8 mouse cellular contexts compared by ENCODE assay signal in genomic region chr8:47989655-47990385, GRCm38 (mm10). TPM values are rescaled to one million over a fixed set of nuclear protein-coding genes. Genes with fewer than 3 reads are reported as not detected.
DNase-seq lines count a peak whose midpoint lies in the region; ATAC-seq and TF ChIP-seq lines count a peak whose summit lies in the region.

No protein-coding gene starts in this region.

- peaks cover 25% of the 10 kb centered on the region for H3K79me2 ChIP-seq in liver, adult 2 months (ENCODE audit: control insufficient read depth, insufficient read depth, low read length)

- H3K9me3 ChIP-seq in hindbrain, embryonic 16.5 days (ENCODE audit: control insufficient read depth, low read length) = no peaks in the 10 kb centered on the region
- H3K9me3 ChIP-seq in midbrain, embryonic 15.5 days = no peaks in the 10 kb centered on the region

- TF ChIP-seq POLR2A in embryonic fibroblast, embryonic 13.5 days (IDR thresholded peaks at IDR 0.05; ENCODE audit: low read depth, low read length) = no peak
- no peak for TF ChIP-seq POLR2A in liver, adult 2 months (IDR thresholded peaks at IDR 0.05; ENCODE audit: extremely low read depth, insufficient read depth, low read length)

- intact Hi-C loops in gastrocnemius, postnatal 14 days (cut with DNase I; ENCODE audit: low total_unique reads) = no loop called here

- H3K27ac ChIP-seq in embryonic fibroblast, embryonic 13.5 days (ENCODE audit: insufficient read depth, low read length) = peak overlapping the region; percentile 84
- peak overlapping the region; percentile 85 for H3K27ac ChIP-seq in hindbrain, embryonic 16.5 days (ENCODE audit: low read depth, low read length)
- peak overlapping the region; percentile 51 for H3K27ac ChIP-seq in liver, adult 2 months (replicated peaks; ENCODE audit: insufficient read depth, low read depth, low read length)
- peak overlapping the region; percentile 81 for H3K27ac ChIP-seq in midbrain, embryonic 15.5 days

- under 1% methylated on average over 44 of the region's 66 CpGs for WGBS in hindbrain, embryonic 16.5 days
- WGBS in liver, adult 2 months = under 1% methylated on average over 64 of the region's 66 CpGs
- WGBS in midbrain, embryonic 15.5 days = under 1% methylated on average over 63 of the region's 66 CpGs

- TF ChIP-seq CTCF in embryonic fibroblast, embryonic 13.5 days (IDR thresholded peaks at IDR 0.05; ENCODE audit: borderline replicate concordance, insufficient read depth, low read length) = no peak
- TF ChIP-seq CTCF in liver, adult 2 months (IDR thresholded peaks at IDR 0.05; ENCODE audit: low read depth, low read length) = no peak

- H3K4me2 ChIP-seq in hindbrain, embryonic 16.5 days (ENCODE audit: low read length) = peak overlapping the region; percentile 97
- peak overlapping the region; percentile 96 for H3K4me2 ChIP-seq in midbrain, embryonic 15.5 days

- peak; percentile 32 for ATAC-seq in hindbrain, embryonic 16.5 days
- ATAC-seq in midbrain, embryonic 15.5 days (replicated peaks) = peak; percentile 49

- H3K4me3 ChIP-seq in embryonic fibroblast, embryonic 13.5 days (ENCODE audit: insufficient read depth, low read length) = peak overlapping the region; percentile 76
- peak overlapping the region; percentile 96 for H3K4me3 ChIP-seq in hindbrain, embryonic 16.5 days (ENCODE audit: low read length)
- H3K4me3 ChIP-seq in liver, adult 2 months (ENCODE audit: insufficient read depth, low read depth, low read length) = peak overlapping the region; percentile 94
- peak overlapping the region; percentile 68 for H3K4me3 ChIP-seq in midbrain, embryonic 15.5 days

- H3K9ac ChIP-seq in hindbrain, embryonic 16.5 days (ENCODE audit: low read depth, low read length) = peak overlapping the region; percentile 96
- H3K9ac ChIP-seq in liver, adult 2 months (ENCODE audit: low read depth, low read length) = peak overlapping the region; percentile 97
- H3K9ac ChIP-seq in midbrain, embryonic 15.5 days = peak overlapping the region; percentile 67

- no peaks in the 10 kb centered on the region for H3K36me3 ChIP-seq in hindbrain, embryonic 16.5 days (ENCODE audit: control insufficient read depth, insufficient read depth, low read length)
- H3K36me3 ChIP-seq in liver, adult 2 months (ENCODE audit: control insufficient read depth, insufficient read depth, low read length) = no peaks in the 10 kb centered on the region
- no peaks in the 10 kb centered on the region for H3K36me3 ChIP-seq in midbrain, embryonic 15.5 days (replicated peaks)

- H3K27me3 ChIP-seq in hindbrain, embryonic 16.5 days (replicated peaks; ENCODE audit: control insufficient read depth, insufficient read depth, low read length) = no peaks in the 10 kb centered on the region
- no peaks in the 10 kb centered on the region for H3K27me3 ChIP-seq in liver, adult 2 months (ENCODE audit: control insufficient read depth, insufficient read depth, low read length)
- H3K27me3 ChIP-seq in midbrain, embryonic 15.5 days (replicated peaks) = no peaks in the 10 kb centered on the region

- peaks cover 12% of the 10 kb centered on the region for H3K4me1 ChIP-seq in embryonic fibroblast, embryonic 13.5 days (ENCODE audit: control insufficient read depth, insufficient read depth, low read length)
- H3K4me1 ChIP-seq in hindbrain, embryonic 16.5 days (ENCODE audit: control insufficient read depth, insufficient read depth, low read depth, low read length) = peaks cover 21% of the 10 kb centered on the region
- H3K4me1 ChIP-seq in liver, adult 2 months (ENCODE audit: control insufficient read depth, insufficient read depth, low read length) = peaks cover 6% of the 10 kb centered on the region; the same call in 1 of the 2 replicates
- H3K4me1 ChIP-seq in midbrain, embryonic 15.5 days = peaks cover 34% of the 10 kb centered on the region

- DNase-seq in gastrocnemius, postnatal 25 days = peak; percentile 49
- no peak for DNase-seq in gastrocnemius, postnatal 14 days
- DNase-seq in MN1 (ENCODE audit: low spot score) = peak; percentile 51
- DNase-seq in liver, adult 2 months (ENCODE audit: extremely low read depth, low read depth, low spot score) = peak; percentile 17
- no peak for DNase-seq in right cerebral cortex, adult 18-20 months

RNA-seq across cellular contexts. Expression of gene Wwc2, which starts 0.9 kb away (rescaled TPM):
- total RNA-seq in gastrocnemius, postnatal 25 days (2021) = 1 to 10 TPM; 7.2 to 7.5 TPM
- total RNA-seq in gastrocnemius, postnatal 14 days (2021) = 10 to 100 TPM in 1 of 2 experiments, 1 to 10 TPM in 1; 9.9 to 10.3 TPM
- polyA plus RNA-seq in embryonic fibroblast, embryonic 13.5 days (2011; ENCODE audit: insufficient read length, low read depth, missing spikeins) = 41.4 and 52.9 TPM in 2 replicates
- polyA plus RNA-seq in hindbrain, embryonic 16.5 days (2015; fragmentation: Nextera tagmentation; extraction: Ambion mirVana) = 5.4 and 5.8 TPM in 2 replicates
- 3.7 and 3.9 TPM in 2 replicates for total RNA-seq in liver, adult 2 months (2014; rRNA removed)
- polyA plus RNA-seq in liver, adult 2 months (2012; rRNA removed) = 2.2 and 2.3 TPM in 2 replicates
- polyA plus RNA-seq in midbrain, embryonic 15.5 days (2015; fragmentation: Nextera tagmentation; extraction: Ambion mirVana) = 5.6 and 5.9 TPM in 2 replicates

Comparison
In these comparisons a context has a peak if more than half of its experiments do, and no peak if none do; other contexts are left out.
1. DNase-seq: peak in gastrocnemius, postnatal 25 days (single experiment), MN1 (single experiment) and liver, adult 2 months (single experiment); none in gastrocnemius, postnatal 14 days (single experiment) and right cerebral cortex, adult 18-20 months (single experiment).
2. Peak in every context shown above with its lines, with median percentiles within 50 percentile points of each other: H3K27ac ChIP-seq, H3K4me3 ChIP-seq and H3K9ac ChIP-seq.